Mouse (Mus musculus): ENCODE data around the gene Scd2. TPM values are rescaled to one million over a fixed set of nuclear protein-coding genes. Genes with fewer than 3 reads are reported as not detected.
A peak's percentile ranks its signal among the peaks of the same experiment; 100 is the strongest.
"Not testable (repeated sequence)": the region's sequence is repeated elsewhere in the genome, so short reads cannot be mapped to it uniquely, and the experiment has no call there.

Gene Scd2
- total RNA-seq, 2 experiments from 2014 or later: 596 to 993 TPM

DNA sequence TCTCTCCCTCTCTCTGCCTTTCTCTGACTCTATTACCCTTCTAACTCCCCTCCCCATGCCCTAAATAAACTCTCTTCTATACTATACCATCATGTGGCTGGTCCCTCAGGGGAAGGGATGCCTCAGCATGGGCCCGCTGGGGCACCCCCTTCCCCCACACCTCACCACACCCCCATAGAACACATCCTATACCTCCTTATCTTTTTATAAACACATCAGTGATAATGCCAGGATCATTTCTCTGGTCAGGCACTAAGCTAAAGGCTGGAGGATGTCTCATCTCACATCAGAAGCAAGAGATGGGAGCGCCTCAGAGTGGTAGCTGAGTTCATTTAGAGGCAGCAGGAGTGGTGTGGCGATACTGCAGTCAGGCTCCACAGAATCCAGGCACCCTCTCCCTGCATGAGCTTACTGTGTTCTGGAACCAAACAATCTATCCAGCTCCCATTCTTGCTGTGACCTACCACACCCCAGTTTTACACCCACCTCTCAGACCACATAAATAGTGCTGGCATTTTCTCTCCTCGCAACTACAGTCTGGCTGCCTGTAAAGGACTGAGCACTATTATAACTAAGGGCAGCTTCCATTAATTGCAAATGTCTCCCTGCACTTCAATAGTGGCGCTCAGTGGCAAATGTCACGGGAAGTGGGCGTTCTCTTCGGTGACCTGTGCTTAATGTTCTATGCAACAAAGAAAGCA is 18.0 kb downstream of the Scd2 start:
- DNase-seq: no peak

- peak; percentile 81 to 83 for DNase-seq
These were observed 18.5 kb downstream of the Scd2 start for GRCm38 (mm10) chr19:44312007-44312360.

DNA sequence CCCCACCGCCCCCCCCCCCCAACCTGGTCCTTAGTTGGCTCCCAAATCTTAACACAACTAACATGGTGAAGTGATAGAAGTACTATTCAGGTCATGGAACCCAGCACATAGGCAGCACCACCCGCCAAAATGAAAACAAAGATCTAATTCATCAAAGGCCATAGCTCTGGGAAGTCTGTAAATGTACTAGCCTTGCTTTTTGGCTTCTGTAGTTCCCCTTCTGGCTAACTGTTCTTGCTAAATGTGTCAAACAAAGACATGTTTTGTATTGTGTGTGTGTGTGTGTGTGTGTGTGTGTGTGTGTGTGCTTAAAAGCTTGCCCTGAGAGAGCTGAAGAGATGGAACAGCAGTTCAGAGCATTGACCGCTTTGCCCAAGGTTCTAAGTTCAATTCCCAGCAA is 19.6 kb downstream of the Scd2 start:
- no peak for DNase-seq

- DNase-seq: peak; percentile 94 to 95
These were observed 20.9 kb downstream of the Scd2 start for GRCm38 (mm10) chr19:44314327-44314759.

GRCm38 (mm10) chr19:44314871-44315414 is 21.5 kb downstream of the Scd2 start:
- peak; percentile 83 to 85 for DNase-seq

DNA sequence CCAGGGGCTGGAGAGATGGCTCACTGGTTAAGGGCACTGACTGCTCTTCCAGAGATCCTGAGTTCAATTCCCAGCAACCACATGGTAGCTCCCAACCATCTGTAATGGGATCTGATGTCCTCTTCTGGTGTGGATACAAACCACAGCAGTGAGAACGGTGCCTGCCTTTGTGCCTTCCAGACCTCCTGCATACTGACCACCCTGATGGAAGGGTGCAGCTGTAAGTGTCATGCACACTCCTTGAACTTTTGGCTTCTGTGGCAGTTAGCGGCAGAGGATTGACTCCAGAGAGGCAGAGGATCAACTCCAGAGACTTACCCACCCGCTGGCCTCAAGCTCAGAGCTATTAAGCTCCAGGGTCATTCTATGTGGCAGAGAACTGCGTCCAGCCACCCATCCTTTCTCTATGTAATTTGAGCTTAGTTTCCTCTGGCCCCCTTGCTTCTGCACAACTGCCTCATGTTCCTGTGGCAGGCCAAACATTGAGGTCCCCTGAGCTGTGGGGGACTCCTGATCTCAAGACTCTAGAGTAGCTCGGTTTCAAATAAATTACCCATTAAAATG is 23.4 kb downstream of the Scd2 start:
- DNase-seq: no peak

DNA sequence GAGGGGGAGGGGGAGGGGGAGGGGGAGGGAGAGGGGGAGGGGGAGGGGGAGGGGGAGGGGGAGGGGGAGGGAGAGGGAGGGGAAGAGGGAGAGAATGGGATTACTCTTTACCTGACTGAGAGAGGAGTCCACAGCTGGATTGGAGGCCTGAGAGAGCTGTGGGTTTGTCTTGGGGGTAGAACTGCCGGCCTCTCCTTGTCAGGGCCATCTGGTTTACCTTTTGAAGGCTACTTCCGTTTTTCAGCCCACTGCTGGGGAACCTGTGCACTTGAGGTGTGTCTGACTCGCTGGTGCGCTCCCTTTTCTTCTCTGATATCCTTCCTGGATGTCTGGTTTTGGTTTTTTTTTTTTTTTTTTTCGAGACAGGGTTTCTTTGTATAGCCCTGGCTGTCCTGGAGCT is 23.9 kb downstream of the Scd2 start:
- no peak for DNase-seq

- no peak for DNase-seq
These were observed 25.1 kb downstream of the Scd2 start for GRCm38 (mm10) chr19:44318545-44318944.

GRCm38 (mm10) chr19:44320316-44320715 is 26.8 kb downstream of the Scd2 start:
- no peak for DNase-seq

- DNase-seq: peak; percentile 60
These were observed 27.7 kb downstream of the Scd2 start for GRCm38 (mm10) chr19:44321201-44321600.

- DNase-seq: no peak
These were observed 28.2 kb downstream of the Scd2 start for GRCm38 (mm10) chr19:44321631-44322030.

- DNase-seq: no peak
These were observed 36.1 kb downstream of the Scd2 start for GRCm38 (mm10) chr19:44329566-44329965.

GRCm38 (mm10) chr19:44331128-44331527 is 37.7 kb downstream of the Scd2 start:
- DNase-seq: not testable (repeated sequence)

DNA sequence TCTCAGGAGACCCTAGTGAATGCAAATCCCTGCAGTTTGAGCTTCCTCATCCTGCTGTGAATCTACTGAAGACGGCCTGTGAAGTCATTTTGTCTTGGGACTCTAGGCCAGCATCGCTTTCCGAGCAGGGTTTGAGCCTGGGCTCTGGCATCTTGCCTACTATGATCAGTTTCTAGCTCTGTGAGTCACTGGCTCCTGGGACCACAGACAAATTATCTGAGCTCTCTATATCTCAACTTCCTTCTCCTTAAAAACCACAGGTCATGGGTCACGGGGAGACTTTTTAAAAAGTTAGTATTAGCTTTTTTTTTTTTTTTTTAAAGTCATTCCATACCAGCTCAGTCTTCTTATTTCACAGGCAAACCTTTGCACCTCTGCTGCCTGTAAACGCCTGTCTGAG is 38.4 kb downstream of the Scd2 start:
- peak; percentile 53 to 73 for DNase-seq

DNA sequence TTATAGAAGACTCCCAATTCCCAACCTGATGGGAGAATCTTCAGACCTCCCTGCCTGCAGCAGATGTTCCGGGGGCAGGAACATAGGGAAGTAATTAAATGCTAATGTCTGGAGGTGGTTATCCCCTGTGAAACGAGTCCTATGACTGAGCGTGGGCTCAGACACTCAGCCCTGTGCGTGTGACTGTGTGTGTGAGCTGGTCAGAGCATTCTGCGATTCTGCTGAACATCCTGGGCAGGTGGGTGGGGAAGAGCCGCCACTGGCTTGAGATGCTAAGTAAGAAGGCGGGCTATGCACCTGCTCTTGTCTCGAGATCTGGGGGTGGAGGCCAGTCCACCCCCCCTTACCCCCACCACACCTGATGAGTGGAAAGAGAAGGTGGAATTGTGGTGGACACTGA is 38.9 kb downstream of the Scd2 start:
- no peak for DNase-seq

- peak; percentile 66 to 81 for DNase-seq
These were observed 39.6 kb downstream of the Scd2 start, which contains the start of gene Scd4 for GRCm38 (mm10) chr19:44332833-44333623. Gene Scd4 (plus strand): TSS chr19:44333092.

DNA sequence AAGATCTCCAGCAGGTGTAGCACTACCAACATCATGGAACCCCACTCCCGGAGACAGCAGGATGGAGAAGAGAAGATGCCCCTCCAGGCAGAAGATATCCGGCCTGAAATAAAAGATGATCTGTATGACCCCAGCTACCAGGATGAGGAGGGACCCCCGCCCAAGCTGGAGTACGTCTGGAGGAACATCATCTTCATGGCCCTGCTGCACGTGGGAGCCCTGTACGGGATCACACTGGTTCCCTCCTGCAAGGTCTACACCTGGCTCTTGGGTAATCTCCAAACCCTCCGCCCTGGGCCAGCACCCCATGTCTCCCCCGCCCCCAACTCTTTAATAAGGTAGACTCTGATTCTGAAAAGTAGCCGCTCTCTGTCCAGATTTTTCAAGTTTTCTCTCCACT is 40.5 kb downstream of the Scd2 start:
- DNase-seq: no peak

DNA sequence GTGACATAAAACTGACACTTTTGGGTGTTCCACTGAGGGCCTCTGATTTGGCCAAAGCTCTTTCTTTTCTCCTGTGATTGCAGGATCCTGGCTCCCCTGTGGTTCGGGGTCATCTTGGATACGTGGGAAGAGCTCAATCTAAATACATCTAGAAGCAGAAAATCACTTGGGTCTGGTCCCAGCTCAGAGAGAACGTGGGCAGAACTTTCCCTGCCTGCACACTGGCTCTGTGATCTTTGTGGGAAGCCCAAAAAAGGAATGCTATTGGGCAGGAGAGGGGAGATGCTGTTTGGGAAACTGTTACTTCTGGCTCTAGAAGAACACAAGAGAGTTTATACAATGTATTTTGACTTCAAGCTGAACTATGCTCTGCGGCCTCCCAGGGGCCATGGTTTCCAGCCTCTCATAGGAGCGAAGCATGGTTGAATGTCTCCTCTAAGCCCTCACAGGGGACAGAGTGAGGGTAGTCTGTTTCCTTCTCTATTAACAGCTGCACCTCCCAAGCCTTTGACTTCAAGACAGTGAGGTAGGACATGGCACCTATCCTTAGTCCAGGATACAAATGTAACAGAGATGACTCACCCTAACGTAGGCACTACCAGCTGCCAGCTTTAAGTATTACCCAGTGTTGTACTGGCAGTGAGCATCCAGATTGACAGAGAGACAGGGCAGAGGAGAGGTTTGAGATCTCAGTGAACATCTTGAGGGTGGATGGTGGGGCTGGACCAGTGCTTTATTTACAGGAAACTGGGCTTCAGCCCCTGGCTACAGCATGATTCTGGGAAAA is 42.6 kb downstream of the Scd2 start:
- no peak for DNase-seq

- no peak for DNase-seq
These were observed 56.2 kb downstream of the Scd2 start for GRCm38 (mm10) chr19:44349689-44350088.

DNA sequence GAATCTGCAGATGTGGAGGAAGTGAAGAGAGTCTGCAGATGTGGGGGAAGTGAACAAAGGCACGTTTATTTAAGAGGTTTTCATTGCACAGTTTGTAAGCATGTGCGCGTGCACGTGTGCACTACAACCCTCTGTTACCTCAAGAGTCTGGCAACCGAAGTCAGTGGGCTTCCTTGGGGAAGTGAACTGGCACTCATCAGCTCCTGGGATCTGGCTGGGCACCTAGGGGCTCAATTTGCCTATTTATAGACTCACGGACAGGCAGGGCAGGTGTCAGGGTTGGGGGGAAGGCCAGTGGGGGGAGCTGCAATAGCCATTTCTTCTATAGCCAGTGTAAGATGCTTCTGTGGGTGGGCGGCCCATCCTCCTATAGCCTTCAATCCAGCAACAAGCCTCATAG is 58.3 kb downstream of the Scd2 start:
- DNase-seq: no peak
